Mouse (Mus musculus): ENCODE data around the gene Phf3. TPM values are rescaled to one million over a fixed set of nuclear protein-coding genes. Genes with fewer than 3 reads are reported as not detected.
"Not testable (repeated sequence)": the region's sequence is repeated elsewhere in the genome, so short reads cannot be mapped to it uniquely, and the experiment has no call there.

Phf3 gene
- polyA plus RNA-seq, 1 experiment = 52.8 TPM

DNA sequence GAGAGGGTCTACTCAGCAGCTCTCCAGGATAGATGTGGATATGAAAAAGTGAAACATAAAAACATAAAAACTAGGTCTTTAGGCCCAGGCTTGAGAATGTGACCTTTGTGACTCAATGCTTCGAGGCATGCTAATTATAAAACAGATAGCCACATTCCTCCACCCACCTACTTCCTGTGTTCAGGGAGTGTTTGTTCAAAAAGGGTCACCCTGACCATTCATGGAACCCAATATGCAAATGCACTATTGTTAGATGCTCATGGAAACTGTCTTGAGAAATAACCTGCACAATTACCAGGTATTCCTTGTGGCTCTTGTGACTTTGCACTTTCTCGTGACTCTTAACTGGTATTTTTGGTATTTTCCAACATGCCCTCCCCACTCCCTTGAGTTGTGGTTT is 25.0 kb upstream of the Phf3 start:
- Histone ChIP-seq H3K4me1 (ENCODE audit: control insufficient read depth, insufficient read depth, low read length) (no peaks in the 10 kb centered on the region), H3K27ac (ENCODE audit: insufficient read depth, low read length) (no peak overlapping the region), H3K4me3 (replicated peaks; ENCODE audit: insufficient read depth, low read depth, low read length) (no peak overlapping the region), H3K27me3 (ENCODE audit: control insufficient read depth, insufficient read depth, low read length) (no peaks in the 10 kb centered on the region)
- TF ChIP-seq CTCF (IDR thresholded peaks at IDR 0.05; ENCODE audit: borderline replicate concordance, insufficient read depth, low read depth, low read length) (no peak), POLR2A (IDR thresholded peaks at IDR 0.05; ENCODE audit: borderline replicate concordance, insufficient read depth, low read length) (no peak)
- DNase-seq = no peak
- 80% methylated on average over 2 of the region's 2 CpGs for WGBS

DNA sequence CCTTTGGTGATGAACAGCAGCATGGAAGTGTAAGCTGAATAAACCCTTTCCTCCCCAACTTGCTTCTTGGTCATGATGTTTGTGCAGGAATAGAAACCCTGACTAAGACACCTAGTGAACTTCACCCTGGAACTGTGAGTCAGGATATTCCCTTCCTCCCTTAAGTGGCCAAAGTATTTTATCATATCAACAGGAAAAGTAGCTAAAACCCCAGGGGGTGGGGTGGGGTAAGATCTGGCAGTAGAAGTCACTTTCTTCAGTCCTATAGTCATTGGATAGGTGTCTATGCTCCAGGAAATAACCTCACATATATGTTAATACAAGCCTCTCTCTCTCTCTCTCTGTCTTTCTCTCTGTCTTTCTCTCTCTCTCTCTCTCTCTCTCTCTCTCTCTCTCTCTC is 21.6 kb upstream of the Phf3 start:
- not testable (repeated sequence) for H3K27me3 ChIP-seq (ENCODE audit: control insufficient read depth, insufficient read depth, low read length); H3K27ac ChIP-seq (ENCODE audit: insufficient read depth, low read length); H3K4me3 ChIP-seq (replicated peaks; ENCODE audit: insufficient read depth, low read depth, low read length); H3K4me1 ChIP-seq (ENCODE audit: control insufficient read depth, insufficient read depth, low read length); DNase-seq

DNA sequence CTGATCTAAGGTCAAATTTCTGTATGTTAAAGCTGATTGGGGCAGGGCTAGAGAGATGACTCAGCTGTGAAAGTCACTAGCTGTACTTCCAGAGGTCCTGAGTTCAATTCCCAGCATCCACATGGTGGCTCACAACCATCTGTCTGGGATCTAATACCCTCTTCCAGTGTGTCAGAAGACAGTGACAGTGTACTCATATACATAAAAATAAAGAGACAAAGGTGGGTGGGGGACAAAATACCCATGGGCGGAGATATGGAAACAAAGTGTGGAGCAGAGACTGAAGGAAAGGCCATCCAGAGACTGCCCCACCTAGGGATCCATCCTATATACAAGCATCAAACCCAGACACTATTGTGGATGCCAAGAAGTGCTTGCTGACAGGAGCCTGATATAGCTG is 10.1 kb upstream of the Phf3 start:
- H3K4me1 ChIP-seq (ENCODE audit: control insufficient read depth, insufficient read depth, low read length); H3K27me3 ChIP-seq (ENCODE audit: control insufficient read depth, insufficient read depth, low read length); H3K4me3 ChIP-seq (replicated peaks; ENCODE audit: insufficient read depth, low read depth, low read length); H3K27ac ChIP-seq (ENCODE audit: insufficient read depth, low read length); DNase-seq: not testable (repeated sequence)
- WGBS = 100% methylated on average over 1 of the region's 1 CpGs

DNA sequence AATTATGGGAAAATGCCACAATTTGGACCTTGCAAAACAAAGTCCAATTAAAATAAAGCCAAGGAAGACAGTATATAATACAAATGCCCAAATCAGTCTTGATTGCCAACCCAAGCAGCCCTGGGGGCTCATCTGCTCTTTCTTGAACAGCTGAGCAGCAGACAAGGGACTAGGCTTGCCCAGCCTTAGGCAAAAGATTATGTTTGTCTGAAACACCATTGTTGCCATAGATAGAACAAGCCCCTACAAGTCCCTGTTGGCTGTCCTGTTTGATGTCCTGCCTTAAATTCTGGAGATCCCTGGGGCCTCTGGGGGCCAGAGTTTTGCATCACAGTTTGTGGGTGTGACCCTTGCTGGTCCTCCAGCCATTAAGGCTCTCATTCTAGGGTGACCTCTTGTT is 2.0 kb upstream of the Phf3 start:
- no peaks in the 10 kb centered on the region; the same call in 1 of the 2 replicates for H3K27me3 ChIP-seq (ENCODE audit: control insufficient read depth, insufficient read depth, low read length)
- TF ChIP-seq POLR2A (IDR thresholded peaks at IDR 0.05; ENCODE audit: borderline replicate concordance, insufficient read depth, low read length) (no peak), CTCF (IDR thresholded peaks at IDR 0.05; ENCODE audit: borderline replicate concordance, insufficient read depth, low read depth, low read length) (no peak)
- H3K27ac ChIP-seq (ENCODE audit: insufficient read depth, low read length) = no peak overlapping the region
- no peak for DNase-seq
- no peak overlapping the region for H3K4me3 ChIP-seq (replicated peaks; ENCODE audit: insufficient read depth, low read depth, low read length)
- H3K4me1 ChIP-seq (ENCODE audit: control insufficient read depth, insufficient read depth, low read length) = no peaks in the 10 kb centered on the region

DNA sequence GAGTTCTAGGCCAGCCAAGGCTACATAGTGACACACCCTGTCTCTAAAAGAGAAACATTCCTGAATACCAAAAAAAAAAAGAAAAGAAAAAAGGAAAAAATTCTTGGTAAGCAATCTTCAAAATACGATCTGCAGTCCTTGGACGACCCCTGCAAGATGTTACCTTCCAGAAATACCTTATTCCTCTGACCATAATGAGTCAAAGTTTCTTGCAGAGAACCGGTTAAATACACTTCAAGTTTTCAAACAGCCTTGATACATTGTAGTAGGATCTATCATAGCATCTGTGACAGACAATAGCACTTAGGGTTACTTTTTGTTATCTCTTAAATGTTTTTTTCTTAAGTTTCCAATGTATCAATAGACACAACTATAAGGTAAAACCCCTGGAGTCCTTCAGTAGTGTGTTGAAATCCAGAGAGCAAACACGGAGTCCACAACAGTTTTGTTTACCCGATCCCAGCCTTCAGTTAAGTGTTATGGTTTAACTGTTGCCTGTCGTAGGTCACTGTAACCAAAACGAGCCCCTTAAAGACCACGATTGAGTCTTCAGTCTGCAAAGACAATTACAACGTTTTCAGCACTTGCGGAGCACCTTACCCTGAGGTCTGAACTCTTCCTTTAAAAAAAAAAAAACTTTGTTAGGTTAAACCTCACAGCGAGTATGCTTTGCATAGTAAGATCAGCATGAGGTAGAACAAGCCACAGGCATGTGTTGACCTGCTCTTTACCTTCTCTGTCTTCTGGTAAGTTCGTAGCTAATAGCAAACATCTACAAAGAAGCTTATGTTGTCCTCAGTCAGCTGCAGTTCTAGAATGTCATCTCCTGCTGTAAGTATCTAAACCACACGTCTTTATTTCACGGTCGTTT is 775 bp upstream of the Phf3 start:
- WGBS = 54% methylated on average over 15 of the region's 15 CpGs

DNA sequence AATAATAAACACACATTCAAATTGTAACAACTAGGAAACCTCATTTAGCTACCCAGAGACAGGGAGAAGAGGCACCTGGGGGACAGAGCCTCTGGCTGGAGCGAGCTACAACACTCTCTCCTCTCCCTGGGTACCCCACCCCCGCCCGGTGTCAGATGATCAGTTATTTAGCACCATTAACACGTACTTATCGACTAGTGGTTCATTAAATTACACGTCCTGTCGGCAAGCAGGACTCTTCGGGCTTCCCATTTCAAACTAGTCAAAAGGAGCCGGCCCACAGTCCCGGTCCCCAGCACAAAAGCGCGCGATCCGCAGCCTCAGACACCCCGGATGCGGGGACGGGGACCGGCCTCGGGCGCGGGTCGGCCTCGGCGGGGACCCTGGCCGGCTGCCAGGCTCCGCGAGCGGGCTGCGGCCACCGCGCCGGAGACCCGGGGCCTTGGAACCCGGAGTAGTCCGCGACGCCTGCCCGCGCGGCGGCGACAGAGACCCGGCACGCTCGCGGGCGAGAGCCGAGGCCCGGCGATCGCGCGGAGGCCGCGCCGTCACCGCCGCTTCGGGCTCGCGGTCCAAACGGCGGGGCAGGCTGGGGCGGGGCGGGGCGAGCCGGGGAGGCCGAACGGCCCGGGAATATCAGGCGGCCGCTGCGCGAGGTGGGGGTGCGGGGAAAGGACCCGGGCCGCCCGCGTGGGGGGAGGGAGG is 733 bp downstream of the Phf3 start:
- Histone ChIP-seq H3K4me1 (ENCODE audit: control insufficient read depth, insufficient read depth, low read length) (peaks cover under 1% of the 10 kb centered on the region; the same call in 1 of the 2 replicates), H3K4me3 (replicated peaks; ENCODE audit: insufficient read depth, low read depth, low read length) (peak overlapping the region; percentile 68), H3K27me3 (ENCODE audit: control insufficient read depth, insufficient read depth, low read length) (no peaks in the 10 kb centered on the region; the same call in 1 of the 2 replicates), H3K27ac (ENCODE audit: insufficient read depth, low read length) (peak overlapping the region; percentile 98)
- no peak for DNase-seq
- TF ChIP-seq POLR2A (IDR thresholded peaks at IDR 0.05; ENCODE audit: borderline replicate concordance, insufficient read depth, low read length) (no peak), CTCF (IDR thresholded peaks at IDR 0.05; ENCODE audit: borderline replicate concordance, insufficient read depth, low read depth, low read length) (no peak)
- 1% methylated on average over 79 of the region's 79 CpGs for WGBS

More for the DNA sequence above, 775 bp upstream of the Phf3 start:
- Histone ChIP-seq H3K27me3 (ENCODE audit: control insufficient read depth, insufficient read depth, low read length) (no peaks in the 10 kb centered on the region; the same call in 1 of the 2 replicates), H3K4me1 (ENCODE audit: control insufficient read depth, insufficient read depth, low read length) (no peaks in the 10 kb centered on the region), H3K27ac (ENCODE audit: insufficient read depth, low read length) (peak overlapping the region; percentile 98), H3K4me3 (replicated peaks; ENCODE audit: insufficient read depth, low read depth, low read length) (peak overlapping the region; percentile 68)
- no peak for DNase-seq
- TF ChIP-seq POLR2A (IDR thresholded peaks at IDR 0.05; ENCODE audit: borderline replicate concordance, insufficient read depth, low read length) = no peak

DNA sequence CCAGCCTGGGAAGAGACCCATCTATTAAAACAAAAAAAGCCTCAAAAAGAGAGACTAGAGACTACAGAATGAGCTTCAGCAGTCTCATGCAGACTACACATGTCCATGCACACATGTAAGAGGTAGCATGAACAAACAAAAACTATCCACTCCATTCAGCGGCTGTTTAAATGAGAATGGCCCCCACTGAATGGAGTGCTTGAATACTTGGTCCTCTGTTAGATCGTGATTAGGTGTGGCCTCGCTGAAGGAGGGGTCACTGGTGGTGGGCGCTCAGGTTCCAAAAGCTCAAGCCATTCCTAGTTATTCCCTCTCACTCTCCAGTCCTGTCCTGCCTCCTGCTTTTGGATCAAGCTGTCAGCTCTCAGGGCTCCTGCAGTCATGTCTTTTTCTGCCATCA is 5.9 kb downstream of the Phf3 start:
- Histone ChIP-seq H3K27ac (ENCODE audit: insufficient read depth, low read length) (no peak overlapping the region), H3K4me1 (ENCODE audit: control insufficient read depth, insufficient read depth, low read length) (peaks cover 3% of the 10 kb centered on the region; the same call in 1 of the 2 replicates), H3K27me3 (ENCODE audit: control insufficient read depth, insufficient read depth, low read length) (no peaks in the 10 kb centered on the region), H3K4me3 (replicated peaks; ENCODE audit: insufficient read depth, low read depth, low read length) (no peak overlapping the region)
- 63% methylated on average over 4 of the region's 4 CpGs for WGBS
- no peak for DNase-seq
- TF ChIP-seq POLR2A (IDR thresholded peaks at IDR 0.05; ENCODE audit: borderline replicate concordance, insufficient read depth, low read length) (no peak), CTCF (IDR thresholded peaks at IDR 0.05; ENCODE audit: borderline replicate concordance, insufficient read depth, low read depth, low read length) (no peak)

DNA sequence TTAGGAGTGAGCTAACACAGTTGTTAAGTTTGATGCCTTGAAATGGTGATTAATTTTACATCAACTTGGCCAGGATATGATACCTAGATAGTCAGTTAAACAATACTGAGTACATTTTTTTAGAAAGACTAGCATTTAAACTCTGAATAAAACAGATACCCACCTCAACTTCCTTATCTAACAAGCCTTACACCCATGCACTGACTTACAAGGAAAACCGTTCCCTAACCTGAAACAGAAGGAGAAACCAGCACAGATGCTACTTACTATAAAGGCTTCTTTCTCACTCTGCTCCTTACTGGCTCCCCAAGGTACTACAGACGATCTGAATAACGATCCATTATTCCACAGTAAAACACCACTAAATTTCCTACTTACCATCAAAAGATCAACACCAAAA is 21.2 kb downstream of the Phf3 start:
- H3K4me1 ChIP-seq (ENCODE audit: control insufficient read depth, insufficient read depth, low read length) = no peaks in the 10 kb centered on the region
- H3K27ac ChIP-seq (ENCODE audit: insufficient read depth, low read length) = no peak overlapping the region
- 88% methylated on average over 3 of the region's 3 CpGs for WGBS
- H3K27me3 ChIP-seq (ENCODE audit: control insufficient read depth, insufficient read depth, low read length) = no peaks in the 10 kb centered on the region
- DNase-seq = no peak
- H3K4me3 ChIP-seq (replicated peaks; ENCODE audit: insufficient read depth, low read depth, low read length) = no peak overlapping the region
- TF ChIP-seq CTCF (IDR thresholded peaks at IDR 0.05; ENCODE audit: borderline replicate concordance, insufficient read depth, low read depth, low read length) (no peak), POLR2A (IDR thresholded peaks at IDR 0.05; ENCODE audit: borderline replicate concordance, insufficient read depth, low read length) (no peak)

Measured in cerebellum, adult 2 months (tissue).